Mouse (Mus musculus) kidney, postnatal 25 days (tissue): ENCODE data around the gene Fpgt.
A peak's percentile ranks its signal among the peaks of the same experiment; 100 is the strongest.

Source experiments
- DNase-seq, 2 experiments: peaks; one replicate each; pipeline ENCODE4 v3.0.0; 2021; ENCODE audit warnings: mixed read lengths in 2 of 2

Gene Fpgt

GRCm38 (mm10) chr3:155093116-155093956 is at the start of gene Fpgt, which contains the start of gene Lrriq3:
TSS of gene Fpgt (minus strand) at chr3:155093403.
TSS of gene Lrriq3 (plus strand) at chr3:155093434.
- DNase-seq, result peak; percentile 92 to 96

- DNase-seq, result peak in 1 of 2 experiments; percentile 31
Measured at GRCm38 (mm10) chr3:155141047-155141446, 47.8 kb upstream of the Fpgt start.

- DNase-seq, result no peak
Measured at GRCm38 (mm10) chr3:155137737-155138136, 44.5 kb upstream of the Fpgt start.

- no peak for DNase-seq
Measured at GRCm38 (mm10) chr3:155105957-155106356, 12.8 kb upstream of the Fpgt start.

GRCm38 (mm10) chr3:155099266-155099665 is 6.1 kb upstream of the Fpgt start:
- no peak for DNase-seq

GRCm38 (mm10) chr3:155092081-155092480 is 1.1 kb downstream of the Fpgt start:
- DNase-seq, result no peak

- DNase-seq, result no peak
Measured at GRCm38 (mm10) chr3:155077908-155078307, 15.3 kb downstream of the Fpgt start.

GRCm38 (mm10) chr3:155059449-155059822 is 33.8 kb downstream of the Fpgt start:
- no peak for DNase-seq

- DNase-seq, result no peak
Measured at GRCm38 (mm10) chr3:155058800-155059448, 34.3 kb downstream of the Fpgt start.

- DNase-seq, result no peak
Measured at GRCm38 (mm10) chr3:155057566-155057965, 35.6 kb downstream of the Fpgt start.

- DNase-seq, result no peak
Measured at GRCm38 (mm10) chr3:155056606-155057005, 36.6 kb downstream of the Fpgt start.

- no peak for DNase-seq
Measured at GRCm38 (mm10) chr3:155055231-155055916, 37.8 kb downstream of the Fpgt start, which contains the start of gene Tnni3k. TSS of gene Tnni3k (minus strand) at chr3:155055407.

- no peak for DNase-seq
Measured at GRCm38 (mm10) chr3:155053189-155053588, 40.0 kb downstream of the Fpgt start.

- no peak for DNase-seq
Measured at GRCm38 (mm10) chr3:155052021-155052420, 41.2 kb downstream of the Fpgt start.

GRCm38 (mm10) chr3:155039012-155039836 is 54.0 kb downstream of the Fpgt start:
- DNase-seq, result no peak
